Mouse (Mus musculus) stomach, postnatal 0 days (tissue): ENCODE measurements around the gene Arap1. TPM values are rescaled to one million over a fixed set of nuclear protein-coding genes. Genes with fewer than 3 reads are reported as not detected.

Experiments
- ATAC-seq: fragments of 200-750 bp; cut with Nextera tagmentation; 2 replicates; pipeline ENCODE4 v1.8.0; 2017; ENCODE audit not compliant: low FRiP score, low TSS enrichment
- DNase-seq: peaks from one replicate; pipeline ENCODE4 v3.0.0-alpha.2; 2016; ENCODE audit warnings: low spot score
- H3K27ac ChIP-seq: fragments of 300-500 bp; sonication (generic); replicated peaks from 2 replicates; pipeline ENCODE4 v1.5.1; 2014; ENCODE audit warnings: mild to moderate bottlenecking, control low read depth
- H3K27me3 ChIP-seq: fragments of 300-500 bp; sonication (generic); 2 replicates; pipeline ENCODE4 v1.6.1; 2014; ENCODE audit warnings: low read length; ENCODE audit not compliant: control insufficient read depth, insufficient read depth
- H3K36me3 ChIP-seq: fragments of 300-500 bp; sonication (generic); 2 replicates; pipeline ENCODE4 v1.6.1; 2014; ENCODE audit warnings: low read length, mixed read lengths; ENCODE audit not compliant: control insufficient read depth, insufficient read depth
- H3K4me1 ChIP-seq: fragments of 300-500 bp; sonication (generic); replicated peaks from 2 replicates; pipeline ENCODE4 v1.6.1; 2014; ENCODE audit warnings: antibody characterized with exemption; ENCODE audit not compliant: control insufficient read depth, insufficient read depth
- H3K4me2 ChIP-seq: fragments of 300-500 bp; sonication (generic); replicated peaks from 2 replicates; pipeline ENCODE4 v1.6.1; 2014; ENCODE audit warnings: low read depth, mild to moderate bottlenecking, control low read depth, moderate library complexity
- H3K4me3 ChIP-seq: fragments of 300-500 bp; sonication (generic); 2 replicates; pipeline ENCODE4 v1.5.1; 2014; ENCODE audit warnings: low read depth, low read length, control low read depth
- H3K9ac ChIP-seq: fragments of 300-500 bp; sonication (generic); 2 replicates; pipeline ENCODE4 v1.6.1; 2014; ENCODE audit warnings: mild to moderate bottlenecking, low read length, control low read depth, mixed read lengths
- H3K9me3 ChIP-seq: fragments of 300-500 bp; sonication (generic); 2 replicates; pipeline ENCODE4 v1.6.1; 2016; ENCODE audit warnings: low read length; ENCODE audit not compliant: control insufficient read depth
- CTCF ChIP-seq: IDR thresholded peaks from 2 replicates; pipeline ENCODE4 v1.5.1; 2016; ENCODE audit warnings: antibody characterized with exemption, low read depth, mild to moderate bottlenecking, moderate library complexity
- EP300 ChIP-seq: optimal IDR thresholded peaks from 2 replicates; pipeline ENCODE3; 2016; ENCODE audit warnings: antibody characterized with exemption
- WGBS: fragments of 180-500 bp; shearing (Covaris S2); extraction: QIAGEN DNeasy Blood & Tissue Kit; methylation state at CpG from one replicate; pipeline ENCODE4 v1.1.7; 2014; 5-methylcytosine and 5-hydroxymethylcytosine counted together
- polyA plus RNA-seq: library from polyadenylated mRNA; unstranded; fragments of >200 nt; fragmentation: Nextera tagmentation; extraction: Ambion mirVana; gene quantifications from 2 replicates; pipeline ENCODE4 v1.2.1, GENCODE M21; 2015

The Arap1 gene
- polyA plus RNA-seq, 1 experiment from 2014 or later: 37.2 TPM

DNA sequence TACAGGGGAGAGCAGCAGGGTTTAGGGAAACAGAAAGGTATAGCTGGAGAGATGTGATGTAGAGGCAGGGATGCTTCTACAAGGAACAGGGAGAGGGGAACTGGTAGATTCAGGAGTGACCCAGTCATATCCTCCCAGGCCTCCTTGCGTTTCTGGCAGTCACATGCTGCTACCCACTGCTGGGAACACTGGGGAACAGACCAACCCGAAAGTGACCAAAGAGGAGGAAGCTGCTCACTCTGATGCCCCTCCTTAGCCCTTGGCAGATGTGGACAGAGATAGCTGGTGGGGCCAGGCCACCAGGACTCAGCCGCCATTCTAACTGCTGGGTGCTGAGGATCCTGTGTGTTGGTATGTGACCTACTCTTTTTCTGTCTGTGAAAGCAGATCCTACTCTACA, 35.9 kb downstream of the Arap1 start:
- H3K27me3 ChIP-seq: no peaks in the 10 kb centered on the region
- 71% methylated on average over 3 of the region's 3 CpGs for WGBS
- no peak overlapping the region for H3K4me3 ChIP-seq
- no peak overlapping the region; the same call in 1 of the 2 replicates for H3K27ac ChIP-seq
- no peak for DNase-seq
- H3K4me2 ChIP-seq: no peak overlapping the region
- no peak for TF ChIP-seq CTCF
- TF ChIP-seq EP300: no peak
- H3K4me1 ChIP-seq: peaks cover 7% of the 10 kb centered on the region; the same call in 1 of the 2 replicates
- H3K36me3 ChIP-seq: peaks cover 6% of the 10 kb centered on the region; the same call in 1 of the 2 replicates
- no peaks in the 10 kb centered on the region for H3K9me3 ChIP-seq
- no peak overlapping the region for H3K9ac ChIP-seq
- ATAC-seq: no peak

DNA sequence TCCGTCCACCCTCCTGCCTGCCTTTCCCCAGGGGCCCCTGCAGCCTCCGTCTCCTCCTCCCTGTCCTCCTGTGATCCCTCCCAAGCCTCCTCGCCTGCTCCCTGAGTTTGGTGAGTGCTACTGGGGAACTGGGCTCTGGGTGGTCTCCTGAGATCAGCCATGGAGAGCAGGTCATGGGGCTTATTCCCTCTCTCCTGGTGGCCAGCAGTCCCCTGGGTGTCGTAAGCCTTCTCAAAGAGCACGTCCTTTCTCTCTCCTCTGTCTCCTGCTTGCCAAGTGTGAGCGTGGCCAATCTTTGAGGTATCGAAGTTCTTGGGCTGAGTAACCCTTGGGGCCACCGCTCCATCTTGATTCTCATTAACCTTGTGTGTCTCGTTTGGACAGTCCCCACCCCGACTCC, 37.1 kb downstream of the Arap1 start:
- no peak; the same call in 1 of the 2 replicates for ATAC-seq
- H3K4me2 ChIP-seq: peak overlapping the region; percentile 31

DNA sequence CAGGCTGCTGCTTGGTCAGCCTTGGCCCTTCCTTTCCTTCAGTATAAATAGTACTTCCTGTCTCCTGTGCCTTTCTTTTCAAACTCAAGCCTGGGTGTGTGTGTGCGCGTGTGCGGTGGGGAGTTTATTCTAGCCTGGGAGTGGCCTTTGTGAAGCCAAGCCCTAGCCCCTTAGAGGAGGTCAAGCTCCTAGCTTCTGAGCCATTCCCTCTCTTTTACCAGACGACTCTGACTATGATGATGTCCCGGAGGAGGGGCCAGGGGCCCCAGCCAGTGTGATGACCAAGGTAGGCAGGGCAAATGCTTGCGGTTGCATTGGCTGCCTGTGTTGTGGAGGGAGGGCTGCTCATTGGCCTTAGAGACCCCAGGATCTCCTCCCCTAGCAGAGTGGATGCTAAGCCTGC, 37.5 kb downstream of the Arap1 start:
- 12% methylated on average over 6 of the region's 6 CpGs for WGBS

More for the DNA sequence above, 37.1 kb downstream of the Arap1 start:
- no peak overlapping the region for H3K4me3 ChIP-seq
- peaks cover 7% of the 10 kb centered on the region; the same call in 1 of the 2 replicates for H3K4me1 ChIP-seq
- no peaks in the 10 kb centered on the region for H3K27me3 ChIP-seq
- H3K36me3 ChIP-seq: peaks cover 6% of the 10 kb centered on the region; the same call in 1 of the 2 replicates
- TF ChIP-seq CTCF (no peak), EP300 (no peak)
- H3K27ac ChIP-seq: peak overlapping the region; percentile 75
- peak overlapping the region; percentile 47; the same call in 1 of the 2 replicates for H3K9ac ChIP-seq
- WGBS: 34% methylated on average over 10 of the region's 10 CpGs
- no peaks in the 10 kb centered on the region for H3K9me3 ChIP-seq
- DNase-seq: no peak

DNA sequence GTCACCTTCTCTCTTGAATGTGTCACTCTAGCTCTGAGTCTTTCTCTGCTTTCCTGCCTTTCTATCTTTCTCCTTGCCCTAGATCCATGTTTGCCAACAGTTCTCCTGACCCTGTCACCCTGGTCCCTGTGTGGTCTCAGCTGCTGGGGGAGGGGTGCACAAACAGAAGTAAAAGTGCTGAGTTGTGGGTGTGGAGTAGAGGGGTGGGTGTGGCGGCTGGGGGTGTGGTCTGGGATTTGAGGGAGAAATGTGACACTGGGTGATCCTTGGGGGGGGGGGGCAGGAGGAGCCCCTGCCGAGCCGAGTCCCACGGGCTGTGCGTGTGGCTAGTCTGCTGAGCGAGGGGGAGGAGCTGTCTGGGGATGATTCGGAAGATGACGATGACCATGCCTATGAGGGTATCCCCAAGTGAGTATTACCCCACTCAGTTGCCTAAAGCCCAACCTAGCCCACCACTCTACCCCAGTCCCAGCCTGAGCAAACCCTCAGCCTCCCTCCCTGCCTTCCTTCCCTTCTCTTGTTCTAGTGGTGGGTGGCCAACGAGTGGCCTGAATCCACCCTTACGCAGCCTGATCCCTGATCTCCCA, 38.1 kb downstream of the Arap1 start:
- H3K4me2 ChIP-seq: peak overlapping the region; percentile 31
- DNase-seq: peak; percentile 38
- TF ChIP-seq CTCF (no peak), EP300 (no peak)
- 34% methylated on average over 10 of the region's 10 CpGs for WGBS
- H3K4me3 ChIP-seq: no peak overlapping the region
- H3K9me3 ChIP-seq: no peaks in the 10 kb centered on the region
- H3K27me3 ChIP-seq: no peaks in the 10 kb centered on the region
- peaks cover 7% of the 10 kb centered on the region; the same call in 1 of the 2 replicates for H3K4me1 ChIP-seq
- ATAC-seq: peak; percentile 19
- peaks cover 11% of the 10 kb centered on the region; the same call in 1 of the 2 replicates for H3K36me3 ChIP-seq
- H3K27ac ChIP-seq: peak overlapping the region; percentile 77
- H3K9ac ChIP-seq: no peak overlapping the region

More for the DNA sequence above, 37.5 kb downstream of the Arap1 start:
- no peak for TF ChIP-seq EP300
- no peak for TF ChIP-seq CTCF
- H3K9ac ChIP-seq: no peak overlapping the region
- no peak overlapping the region for H3K4me3 ChIP-seq
- ATAC-seq (peak; percentile 49), DNase-seq (peak; percentile 65)
- peaks cover 7% of the 10 kb centered on the region; the same call in 1 of the 2 replicates for H3K4me1 ChIP-seq
- no peaks in the 10 kb centered on the region for H3K9me3 ChIP-seq
- H3K4me2 ChIP-seq: peak overlapping the region; percentile 31
- H3K27me3 ChIP-seq: no peaks in the 10 kb centered on the region
- H3K27ac ChIP-seq: peak overlapping the region; percentile 77
- peaks cover 10% of the 10 kb centered on the region; the same call in 1 of the 2 replicates for H3K36me3 ChIP-seq

DNA sequence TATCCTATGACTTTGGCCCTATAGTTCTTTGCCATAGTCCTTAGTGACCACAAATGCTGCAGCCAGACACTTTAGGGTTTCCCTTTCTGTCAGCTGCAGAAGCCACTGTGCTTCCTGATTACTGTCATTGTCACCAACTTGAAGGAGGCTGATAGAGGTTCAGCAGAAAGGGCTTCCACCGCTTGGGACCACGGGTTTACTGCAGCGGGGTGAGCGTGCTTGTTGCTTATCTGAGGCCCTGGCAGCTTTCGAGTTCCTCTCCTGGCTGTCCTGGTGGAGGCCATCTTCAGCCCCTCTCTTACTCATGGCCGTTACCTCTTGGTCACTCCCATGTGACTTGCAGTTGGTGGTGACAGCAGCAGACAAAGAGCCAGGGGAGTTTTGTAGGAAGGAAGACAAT, 41.4 kb downstream of the Arap1 start:
- H3K27me3 ChIP-seq: no peaks in the 10 kb centered on the region
- no peak for TF ChIP-seq EP300
- no peak overlapping the region for H3K4me2 ChIP-seq
- no peak for ATAC-seq
- H3K36me3 ChIP-seq: peaks cover 11% of the 10 kb centered on the region; the same call in 1 of the 2 replicates
- H3K27ac ChIP-seq: no peak overlapping the region
- H3K4me3 ChIP-seq: no peak overlapping the region
- DNase-seq: no peak
- WGBS: 88% methylated on average over 6 of the region's 6 CpGs
- peaks cover 7% of the 10 kb centered on the region; the same call in 1 of the 2 replicates for H3K4me1 ChIP-seq
- H3K9ac ChIP-seq: no peak overlapping the region
- H3K9me3 ChIP-seq: no peaks in the 10 kb centered on the region

DNA sequence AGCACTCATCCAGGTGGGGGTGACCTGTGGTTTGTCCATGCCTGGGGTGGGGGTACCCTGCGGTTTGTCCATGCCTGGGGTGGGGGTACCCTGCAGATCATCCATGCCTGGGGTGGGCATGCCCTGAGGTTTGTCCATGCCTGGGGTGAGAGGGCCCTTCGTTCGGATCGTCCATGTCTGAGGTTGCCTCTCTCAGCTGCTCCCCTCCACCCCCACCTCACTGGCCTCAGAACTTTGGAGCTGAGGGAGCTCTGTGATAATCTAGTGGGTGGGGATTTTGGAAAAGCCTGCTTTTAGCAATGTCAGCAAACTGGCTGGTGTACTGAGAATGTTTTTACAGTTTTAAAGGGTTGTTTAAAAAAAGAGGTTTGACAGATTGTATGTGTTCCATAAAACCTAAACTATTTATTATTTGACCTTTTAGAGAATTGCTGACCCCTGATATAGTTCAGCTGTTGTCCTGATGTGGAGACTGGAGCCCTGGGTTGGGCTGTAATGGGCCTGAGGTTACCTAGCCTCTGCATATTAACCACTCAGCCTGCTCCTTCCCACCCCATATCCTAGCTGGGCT, 44.1 kb downstream of the Arap1 start:
- H3K27me3 ChIP-seq: no peaks in the 10 kb centered on the region
- no peak for DNase-seq

More for the DNA sequence above, 44.1 kb downstream of the Arap1 start:
- peaks cover 22% of the 10 kb centered on the region for H3K36me3 ChIP-seq
- ATAC-seq: no peak
- H3K4me3 ChIP-seq: no peak overlapping the region
- H3K4me2 ChIP-seq: no peak overlapping the region
- WGBS: 48% methylated on average over 4 of the region's 4 CpGs
- peak overlapping the region; percentile 91 for H3K27ac ChIP-seq
- no peaks in the 10 kb centered on the region for H3K4me1 ChIP-seq
- H3K9ac ChIP-seq: no peak overlapping the region
- TF ChIP-seq EP300 (no peak), CTCF (no peak)
- H3K9me3 ChIP-seq: no peaks in the 10 kb centered on the region
